Mouse (Mus musculus): Measurements from ENCODE around the gene Sys1.

Gene Sys1

GRCm38 (mm10) chr2:164455421-164456190 is 1.2 kb upstream of the Sys1 start:
- TF ChIP-seq GATA4 (IDR thresholded peaks at IDR 0.05; ENCODE audit: insufficient replicate concordance, low read length) = no peak

GRCm38 (mm10) chr2:164456413-164456812 is 351 bp upstream of the Sys1 start:
- TF ChIP-seq GATA4 (IDR thresholded peaks at IDR 0.05; ENCODE audit: insufficient replicate concordance, low read length) = no peak

GRCm38 (mm10) chr2:164457942-164458341 is 1.2 kb downstream of the Sys1 start:
- TF ChIP-seq GATA4 (IDR thresholded peaks at IDR 0.05; ENCODE audit: insufficient replicate concordance, low read length) = no peak

GRCm38 (mm10) chr2:164458535-164458934 is 1.8 kb downstream of the Sys1 start:
- TF ChIP-seq GATA4 (IDR thresholded peaks at IDR 0.05; ENCODE audit: insufficient replicate concordance, low read length) = no peak

- peak; percentile 12; the same call in 1 of the 2 replicates for TF ChIP-seq GATA4 (IDR thresholded peaks at IDR 0.05; ENCODE audit: insufficient replicate concordance, low read length)
These were observed 4.2 kb downstream of the Sys1 start, which contains the start of gene Gm20458 for GRCm38 (mm10) chr2:164460745-164461551. TSS of gene Gm20458 (plus strand) at chr2:164460967.

- TF ChIP-seq GATA4 (IDR thresholded peaks at IDR 0.05; ENCODE audit: insufficient replicate concordance, low read length) = no peak
These were observed 8.4 kb downstream of the Sys1 start for GRCm38 (mm10) chr2:164465161-164465560.

- TF ChIP-seq GATA4 (IDR thresholded peaks at IDR 0.05; ENCODE audit: insufficient replicate concordance, low read length) = no peak
These were observed 10.0 kb downstream of the Sys1 start for GRCm38 (mm10) chr2:164466787-164467186.

- no peak for TF ChIP-seq GATA4 (IDR thresholded peaks at IDR 0.05; ENCODE audit: insufficient replicate concordance, low read length)
These were observed 13.5 kb downstream of the Sys1 start for GRCm38 (mm10) chr2:164470254-164470653.

GRCm38 (mm10) chr2:164473624-164474023 is 16.9 kb downstream of the Sys1 start, which contains the start of gene Trp53tg5:
TSS of gene Trp53tg5 (minus strand) at chr2:164473724.
- no peak for TF ChIP-seq GATA4 (IDR thresholded peaks at IDR 0.05; ENCODE audit: insufficient replicate concordance, low read length)

GRCm38 (mm10) chr2:164485681-164486257 is 29.0 kb downstream of the Sys1 start, which contains the start of gene Dbndd2:
TSS of gene Dbndd2 (plus strand) at chr2:164486106.
- TF ChIP-seq GATA4 (IDR thresholded peaks at IDR 0.05; ENCODE audit: insufficient replicate concordance, low read length) = no peak

GRCm38 (mm10) chr2:164486258-164487114 is 29.7 kb downstream of the Sys1 start:
- no peak for TF ChIP-seq GATA4 (IDR thresholded peaks at IDR 0.05; ENCODE audit: insufficient replicate concordance, low read length)

GRCm38 (mm10) chr2:164487115-164487527 is 30.4 kb downstream of the Sys1 start:
- no peak for TF ChIP-seq GATA4 (IDR thresholded peaks at IDR 0.05; ENCODE audit: insufficient replicate concordance, low read length)

- no peak for TF ChIP-seq GATA4 (IDR thresholded peaks at IDR 0.05; ENCODE audit: insufficient replicate concordance, low read length)
These were observed 31.0 kb downstream of the Sys1 start for GRCm38 (mm10) chr2:164487812-164488211.

GRCm38 (mm10) chr2:164494126-164494525 is 37.4 kb downstream of the Sys1 start:
- TF ChIP-seq GATA4 (IDR thresholded peaks at IDR 0.05; ENCODE audit: insufficient replicate concordance, low read length) = no peak

GRCm38 (mm10) chr2:164496331-164496730 is 39.6 kb downstream of the Sys1 start:
- no peak for TF ChIP-seq GATA4 (IDR thresholded peaks at IDR 0.05; ENCODE audit: insufficient replicate concordance, low read length)
